Mouse (Mus musculus): ENCODE data around the gene Dmrtc1a. TPM values are rescaled to one million over a fixed set of nuclear protein-coding genes. Genes with fewer than 3 reads are reported as not detected.
"Not testable (repeated sequence)": the region's sequence is repeated elsewhere in the genome, so short reads cannot be mapped to it uniquely, and the experiment has no call there.

Gene Dmrtc1a
- under 1 TPM; 0.64 to 0.79 TPM for total RNA-seq (2021)
- long read RNA-seq, experiment 1, partial matches to known transcripts = 0 of 1 reads
- long read RNA-seq, experiment 1, other reads (novel, unspliced or antisense) = 1 of 1 reads
- long read RNA-seq, experiment 2, partial matches to known transcripts = 1 of 3 reads
- long read RNA-seq, experiment 2, other reads (novel, unspliced or antisense) = 2 of 3 reads

- DNase-seq (ENCODE audit: low spot score in 2 of 2) = not testable (repeated sequence)
These were observed at the start of gene Dmrtc1a, which contains the start of gene 1700011M02Rik for GRCm38 (mm10) chrX:102908587-102908986. Gene Dmrtc1a, minus strand, starts transcription at chrX:102908687. Gene 1700011M02Rik, plus strand, starts transcription at chrX:102908905.

GRCm38 (mm10) chrX:102950136-102950535 is 41.6 kb upstream of the Dmrtc1a start:
- DNase-seq (ENCODE audit: low spot score in 2 of 2) = not testable (repeated sequence)

- no peak for DNase-seq (ENCODE audit: low spot score in 2 of 2)
These were observed 28.3 kb upstream of the Dmrtc1a start for GRCm38 (mm10) chrX:102936743-102937142.

GRCm38 (mm10) chrX:102934395-102934764 is 25.9 kb upstream of the Dmrtc1a start:
- DNase-seq (ENCODE audit: low spot score in 2 of 2) = no peak

GRCm38 (mm10) chrX:102933571-102934394 is 25.3 kb upstream of the Dmrtc1a start:
- DNase-seq (ENCODE audit: low spot score in 2 of 2) = no peak

- no peak for DNase-seq (ENCODE audit: low spot score in 2 of 2)
These were observed 24.6 kb upstream of the Dmrtc1a start for GRCm38 (mm10) chrX:102932992-102933570.

- DNase-seq (ENCODE audit: low spot score in 2 of 2) = not testable (repeated sequence)
These were observed 19.6 kb upstream of the Dmrtc1a start, which contains the start of gene 1700018G05Rik for GRCm38 (mm10) chrX:102928072-102928471. Gene 1700018G05Rik, plus strand, starts transcription at chrX:102928372.

- not testable (repeated sequence) for DNase-seq (ENCODE audit: low spot score in 2 of 2)
These were observed 18.2 kb upstream of the Dmrtc1a start for GRCm38 (mm10) chrX:102926707-102927106.

GRCm38 (mm10) chrX:102914823-102915222 is 6.3 kb upstream of the Dmrtc1a start:
- not testable (repeated sequence) for DNase-seq (ENCODE audit: low spot score in 2 of 2)

GRCm38 (mm10) chrX:102867871-102868270 is 40.6 kb downstream of the Dmrtc1a start, which contains the start of gene 1700031F05Rik:
Gene 1700031F05Rik, minus strand, starts transcription at chrX:102867971.
- DNase-seq (ENCODE audit: low spot score in 2 of 2) = no peak

GRCm38 (mm10) chrX:102854516-102854915 is 54.0 kb downstream of the Dmrtc1a start, which contains the start of gene Dmrtc1c2:
Gene Dmrtc1c2, minus strand, starts transcription at chrX:102854616.
- DNase-seq (ENCODE audit: low spot score in 2 of 2) = not testable (repeated sequence)

Other genes starting within 250 kb of the Dmrtc1a start
- gene Gm3880, start 221.7 kb downstream of the Dmrtc1a start, total RNA-seq (2021) = not detected
- gene Gm9112, start 201.1 kb downstream of the Dmrtc1a start, total RNA-seq (2021) = not detected
- not detected for gene Dmrtc1b, start 200.8 kb downstream of the Dmrtc1a start, total RNA-seq (2021)
- not detected for gene Dmrtc1c1, start 105.7 kb downstream of the Dmrtc1a start, total RNA-seq (2021)
- not detected for gene Dmrtc1c2, start 54.1 kb downstream of the Dmrtc1a start, total RNA-seq (2021)
- gene 1700031F05Rik, start 40.7 kb downstream of the Dmrtc1a start, total RNA-seq (2021) = not detected
- gene 1700011M02Rik, start 218 bp upstream of the Dmrtc1a start, total RNA-seq (2021) = not detected
- gene 1700018G05Rik, start 19.7 kb upstream of the Dmrtc1a start, total RNA-seq (2021) = not detected